Mouse (Mus musculus) heart, adult 2 months (tissue): ENCODE results near the gene Dnase1l2.

ENCODE experiments used
- CTCF ChIP-seq: fragments of 200-600 bp; IDR thresholded peaks from 2 replicates; pipeline ENCODE4 v1.8.1; 2022; ENCODE audit warnings: antibody characterized with exemption, mild to moderate bottlenecking, moderate library complexity
- EP300 ChIP-seq: fragments of 200-500 bp; IDR thresholded peaks from 2 replicates; pipeline ENCODE4 v1.6.1; 2011; ENCODE audit warnings: low read depth, low read length, control low read depth; ENCODE audit not compliant: insufficient read depth
- POLR2A ChIP-seq: fragments of 200-500 bp; IDR thresholded peaks from 2 replicates; pipeline ENCODE4 v1.6.1; 2011; ENCODE audit warnings: mild to moderate bottlenecking, low read depth, low read length, control low read depth; ENCODE audit not compliant: insufficient read depth

- TF ChIP-seq CTCF (no peak), EP300 (no peak), POLR2A (no peak)
Measured at GRCm38 (mm10) chr17:24489265-24490030, 46.5 kb upstream of the Dnase1l2 start.
